ENCODE assay signal across 8 mouse cellular contexts in genomic region chr13:51964416-51964815, GRCm38 (mm10).
DNase-seq lines count a peak whose midpoint lies in the region; ATAC-seq lines count a peak whose summit lies in the region.

No protein-coding gene starts in this region.

- peak; percentile 32 for DNase-seq in embryo, embryonic 9.5 days (ENCODE audit: extremely low spot score)
- no peak for DNase-seq in embryo, embryonic 10.5 days (ENCODE audit: low spot score)
- DNase-seq in heart, postnatal 4 days, result peak; percentile 39
- DNase-seq in lung, adult 18-20 months, result peak; percentile 62 to 79
- peak; percentile 59 for DNase-seq in thymus, postnatal 25 days
- no peak for DNase-seq in right cerebral cortex, postnatal 25 days
- no peak for DNase-seq in frontal cortex, postnatal 14 days (ENCODE audit: low spot score in 2 of 2)

- peak; percentile 93 for ATAC-seq in activated CD4-positive, CD25-positive, alpha-beta regulatory T cell, adult 4 months

Comparison
In these comparisons a context has a peak if more than half of its experiments do, and no peak if none do; other contexts are left out.
1. DNase-seq: peak in embryo, embryonic 9.5 days (single experiment), heart, postnatal 4 days (single experiment), lung, adult 18-20 months (2 of 2) and thymus, postnatal 25 days (single experiment); none in embryo, embryonic 10.5 days (single experiment), right cerebral cortex, postnatal 25 days (single experiment) and frontal cortex, postnatal 14 days (0 of 2).